Mouse (Mus musculus) MEL (cell line): ENCODE data around the gene Ska3. TPM values are rescaled to one million over a fixed set of nuclear protein-coding genes. Genes with fewer than 3 reads are reported as not detected.

ENCODE experiments used
- DNase-seq: peaks from one replicate; pipeline ENCODE4 v3.0.0; 2011; ENCODE audit warnings: low read depth, low spot score
- H3K27ac ChIP-seq: 2 replicates; pipeline ENCODE4 v1.5.1; 2012; ENCODE audit warnings: low read depth, mild to moderate bottlenecking, control low read depth, low read length, moderate library complexity; ENCODE audit not compliant: control insufficient read depth
- H3K27me3 ChIP-seq, 2 experiments: fragments of 150-350 bp in 1 of 2; sonication (generic) in 1 of 2; 2 replicates each; pipeline ENCODE4 v1.6.1; 2012; ENCODE audit warnings: low read length in 2 of 2, mild to moderate bottlenecking in 2 of 2, improper control_type of control experiment in 1 of 2, moderate library complexity in 1 of 2; ENCODE audit not compliant: insufficient read depth in 2 of 2, control insufficient read depth in 1 of 2
- H3K36me3 ChIP-seq, 2 experiments: 2 replicates each; pipeline ENCODE4 v1.6.1; 2012 to 2014; ENCODE audit warnings: low read length in 2 of 2, improper control_type of control experiment in 1 of 2, inconsistent platforms in 1 of 2, mild to moderate bottlenecking in 1 of 2; ENCODE audit not compliant: insufficient read depth in 2 of 2, control insufficient read depth in 1 of 2
- H3K4me1 ChIP-seq, 2 experiments: fragments of 150-350 bp in 1 of 2; sonication (generic) in 1 of 2; 2 replicates each; pipeline ENCODE4 v1.6.1; 2012; ENCODE audit warnings: low read length in 2 of 2, improper control_type of control experiment in 1 of 2, mild to moderate bottlenecking in 1 of 2; ENCODE audit not compliant: insufficient read depth in 2 of 2, control insufficient read depth in 1 of 2
- H3K4me3 ChIP-seq, 2 experiments: fragments of 150-350 bp in 1 of 2; sonication (generic) in 1 of 2; 2 replicates each; pipeline ENCODE4 v1.5.1; 2012; ENCODE audit warnings: low read depth in 2 of 2, low read length in 2 of 2, mild to moderate bottlenecking in 2 of 2, moderate library complexity in 2 of 2, control low read depth in 1 of 2, improper control_type of control experiment in 1 of 2; ENCODE audit not compliant: control insufficient read depth in 1 of 2, insufficient read depth in 1 of 2
- H3K79me2 ChIP-seq: 2 replicates; pipeline ENCODE4 v1.6.1; 2012; ENCODE audit warnings: mild to moderate bottlenecking, low read length, moderate library complexity; ENCODE audit not compliant: control insufficient read depth, poor library complexity, insufficient read depth
- H3K9ac ChIP-seq: 2 replicates; pipeline ENCODE4 v1.6.1; 2012; ENCODE audit warnings: low read depth, mild to moderate bottlenecking, control low read depth, low read length, moderate library complexity; ENCODE audit not compliant: control insufficient read depth, poor library complexity, severe bottlenecking
- H3K9me3 ChIP-seq: fragments of 150-350 bp; sonication (generic); replicated peaks from 2 replicates; pipeline ENCODE4 v1.6.1; 2012; ENCODE audit warnings: mild to moderate bottlenecking, low read length, improper control_type of control experiment, moderate library complexity; ENCODE audit not compliant: insufficient read depth
- BHLHE40 ChIP-seq: IDR thresholded peaks from 2 replicates; pipeline ENCODE4 v1.6.1; 2012; ENCODE audit warnings: low read depth, mild to moderate bottlenecking, inconsistent platforms, low read length, improper control_type of control experiment, borderline replicate concordance
- CHD1 ChIP-seq: IDR thresholded peaks from 2 replicates; pipeline ENCODE4 v1.6.1; 2012; ENCODE audit warnings: low read depth, mild to moderate bottlenecking, inconsistent platforms, low read length, improper control_type of control experiment
- CHD2 ChIP-seq: IDR thresholded peaks from 2 replicates; pipeline ENCODE4 v1.6.1; 2011; ENCODE audit warnings: low read length, improper control_type of control experiment
- CTCF ChIP-seq, 3 experiments: IDR thresholded peaks in 2 of 3; conservative IDR thresholded peaks in 1 of 3; 2 replicates each; pipeline ENCODE4 v1.5.1; 2011 to 2012; ENCODE audit warnings: low read length in 3 of 3, low read depth in 2 of 3, mild to moderate bottlenecking in 2 of 3, improper control_type of control experiment in 1 of 3, inconsistent platforms in 1 of 3, mixed read lengths in 1 of 3, moderate library complexity in 1 of 3; ENCODE audit not compliant: control insufficient read depth in 1 of 3, insufficient read depth in 1 of 3, poor library complexity in 1 of 3, severe bottlenecking in 1 of 3
- E2F4 ChIP-seq: IDR thresholded peaks from 2 replicates; pipeline ENCODE4 v1.6.1; 2011; ENCODE audit warnings: low read depth, low read length, improper control_type of control experiment, borderline replicate concordance
- ELF1 ChIP-seq: IDR thresholded peaks from 2 replicates; pipeline ENCODE4 v1.6.1; 2014; ENCODE audit warnings: low read depth, mild to moderate bottlenecking, inconsistent platforms, low read length, improper control_type of control experiment, moderate library complexity
- EP300 ChIP-seq, 2 experiments: IDR thresholded peaks; 2 replicates each; pipeline ENCODE4 v1.6.1; 2011; ENCODE audit warnings: improper control_type of control experiment in 2 of 2, low read length in 2 of 2, low read depth in 1 of 2, mild to moderate bottlenecking in 1 of 2
- ETS1 ChIP-seq: IDR thresholded peaks from 2 replicates; pipeline ENCODE4 v1.6.1; 2012; ENCODE audit warnings: low read depth, mild to moderate bottlenecking, inconsistent platforms, low read length, improper control_type of control experiment, moderate library complexity
- GABPA ChIP-seq: IDR thresholded peaks from 2 replicates; pipeline ENCODE4 v1.6.1; 2012; ENCODE audit warnings: low read depth, mild to moderate bottlenecking, inconsistent platforms, low read length, improper control_type of control experiment, moderate library complexity
- GATA1 ChIP-seq: IDR thresholded peaks from 2 replicates; pipeline ENCODE4 v1.6.1; 2011; ENCODE audit warnings: low read depth, low read length, improper control_type of control experiment
- HCFC1 ChIP-seq: IDR thresholded peaks from 2 replicates; pipeline ENCODE4 v1.6.1; 2012; ENCODE audit warnings: low read depth, mild to moderate bottlenecking, inconsistent platforms, low read length, improper control_type of control experiment, moderate library complexity
- JUND ChIP-seq: IDR thresholded peaks from 2 replicates; pipeline ENCODE4 v1.6.1; 2011; ENCODE audit warnings: low read depth, mild to moderate bottlenecking, improper control_type of control experiment, low read length
- KAT2A ChIP-seq: conservative IDR thresholded peaks from 2 replicates; pipeline ENCODE4 v1.6.1; 2012; ENCODE audit warnings: low read depth, low read length, improper control_type of control experiment, inconsistent platforms
- MAFK ChIP-seq: IDR thresholded peaks from 2 replicates; pipeline ENCODE4 v1.6.1; 2011; ENCODE audit warnings: low read depth, mild to moderate bottlenecking, low read length, improper control_type of control experiment, borderline replicate concordance
- MAX ChIP-seq: IDR thresholded peaks from 2 replicates; pipeline ENCODE4 v1.6.1; 2011; ENCODE audit warnings: low read length, improper control_type of control experiment
- MAZ ChIP-seq: IDR thresholded peaks from 2 replicates; pipeline ENCODE4 v1.6.1; 2012; ENCODE audit warnings: low read depth, mild to moderate bottlenecking, inconsistent platforms, low read length, improper control_type of control experiment
- MEF2A ChIP-seq: IDR thresholded peaks from 2 replicates; pipeline ENCODE4 v1.6.1; 2014; ENCODE audit warnings: low read depth, mild to moderate bottlenecking, inconsistent platforms, low read length, improper control_type of control experiment; ENCODE audit not compliant: poor library complexity, insufficient replicate concordance, severe bottlenecking; ENCODE audit errors: extremely low read depth
- MXI1 ChIP-seq: IDR thresholded peaks from 2 replicates; pipeline ENCODE4 v1.6.1; 2011; ENCODE audit warnings: mild to moderate bottlenecking, low read depth, low read length, improper control_type of control experiment
- MYB ChIP-seq: IDR thresholded peaks from 2 replicates; pipeline ENCODE4 v1.6.1; 2011; ENCODE audit warnings: mild to moderate bottlenecking, low read depth, low read length, improper control_type of control experiment
- MYC ChIP-seq: IDR thresholded peaks from 2 replicates; pipeline ENCODE4 v1.6.1; 2011; ENCODE audit warnings: low read depth, mild to moderate bottlenecking, low read length, improper control_type of control experiment, moderate library complexity
- NELFE ChIP-seq: IDR thresholded peaks from 2 replicates; pipeline ENCODE4 v1.6.1; 2011; ENCODE audit warnings: low read depth, low read length, improper control_type of control experiment
- NRF1 ChIP-seq: IDR thresholded peaks from 2 replicates; pipeline ENCODE4 v1.6.1; 2014; ENCODE audit warnings: low read depth, mild to moderate bottlenecking, inconsistent platforms, low read length, improper control_type of control experiment, moderate library complexity; ENCODE audit not compliant: poor library complexity, insufficient read depth, severe bottlenecking
- POLR2A ChIP-seq, 2 experiments: IDR thresholded peaks; 2 replicates each; pipeline ENCODE4 v1.6.1; 2011 to 2012; ENCODE audit warnings: low read length in 2 of 2, mild to moderate bottlenecking in 2 of 2, control low read depth in 1 of 2, improper control_type of control experiment in 1 of 2, low read depth in 1 of 2, moderate library complexity in 1 of 2; ENCODE audit not compliant: control insufficient read depth in 1 of 2, insufficient read depth in 1 of 2, poor library complexity in 1 of 2
- POLR2AphosphoS2 ChIP-seq: IDR thresholded peaks from 2 replicates; pipeline ENCODE4 v1.6.1; 2011; ENCODE audit warnings: low read length, improper control_type of control experiment
- POLR2AphosphoS5 ChIP-seq: IDR thresholded peaks from 2 replicates; pipeline ENCODE4 v1.6.1; 2012; ENCODE audit warnings: low read depth, borderline replicate concordance, mild to moderate bottlenecking, inconsistent platforms, low read length, moderate library complexity, mixed read lengths
- RAD21 ChIP-seq: IDR thresholded peaks from 2 replicates; pipeline ENCODE4 v1.6.1; 2011; ENCODE audit warnings: mild to moderate bottlenecking, low read depth, low read length, improper control_type of control experiment
- SIN3A ChIP-seq: IDR thresholded peaks from 2 replicates; pipeline ENCODE4 v1.6.1; 2012; ENCODE audit warnings: low read length, improper control_type of control experiment, inconsistent platforms
- SMC3 ChIP-seq: IDR thresholded peaks from 2 replicates; pipeline ENCODE4 v1.6.1; 2011; ENCODE audit warnings: low read depth, low read length, improper control_type of control experiment
- TAL1 ChIP-seq: IDR thresholded peaks from 2 replicates; pipeline ENCODE4 v1.6.1; 2012; ENCODE audit warnings: mild to moderate bottlenecking, inconsistent platforms, low read length, moderate library complexity, mixed read lengths
- TBP ChIP-seq: IDR thresholded peaks from 2 replicates; pipeline ENCODE4 v1.8.0; 2011; ENCODE audit warnings: low read depth, low read length, improper control_type of control experiment
- UBTF ChIP-seq: IDR thresholded peaks from 2 replicates; pipeline ENCODE4 v1.6.1; 2012; ENCODE audit warnings: low read depth, mild to moderate bottlenecking, inconsistent platforms, low read length, improper control_type of control experiment, moderate library complexity, borderline replicate concordance; ENCODE audit not compliant: insufficient read depth
- USF1 ChIP-seq: IDR thresholded peaks from 2 replicates; pipeline ENCODE4 v1.6.1; 2014; ENCODE audit warnings: low read depth, mild to moderate bottlenecking, inconsistent platforms, low read length, improper control_type of control experiment, moderate library complexity
- USF2 ChIP-seq, 2 experiments: IDR thresholded peaks; 2 replicates each; pipeline ENCODE4 v1.6.1; 2011 to 2012; ENCODE audit warnings: improper control_type of control experiment in 2 of 2, low read length in 2 of 2, borderline replicate concordance in 1 of 2, inconsistent platforms in 1 of 2, low read depth in 1 of 2, mild to moderate bottlenecking in 1 of 2; ENCODE audit not compliant: insufficient read depth in 1 of 2
- ZC3H11A ChIP-seq: IDR thresholded peaks from 2 replicates; pipeline ENCODE4 v1.6.1; 2012; ENCODE audit warnings: low read depth, mild to moderate bottlenecking, inconsistent platforms, low read length, improper control_type of control experiment
- ZKSCAN1 ChIP-seq: IDR thresholded peaks from 2 replicates; pipeline ENCODE4 v1.6.1; 2012; ENCODE audit warnings: low read depth, mild to moderate bottlenecking, inconsistent platforms, low read length, improper control_type of control experiment, moderate library complexity
- ZMIZ1 ChIP-seq: IDR thresholded peaks from 2 replicates; pipeline ENCODE4 v1.6.1; 2012; ENCODE audit warnings: low read depth, mild to moderate bottlenecking, inconsistent platforms, low read length, improper control_type of control experiment, moderate library complexity
- ZNF384 ChIP-seq: IDR thresholded peaks from 2 replicates; pipeline ENCODE4 v1.6.1; 2012; ENCODE audit warnings: low read depth, mild to moderate bottlenecking, inconsistent platforms, low read length, improper control_type of control experiment
- polyA plus RNA-seq, 2 experiments: library from polyadenylated mRNA; stranded (reverse) in 1 of 2; unstranded in 1 of 2; fragments of >175 nt in 1 of 2; fragments of >200 nt in 1 of 2; gene quantifications; 2 replicates each; pipeline versions ENCODE4 v1.2.1 to v1.2.4; 2012; ENCODE audit warnings: low replicate concordance in 2 of 2, low read depth in 1 of 2; ENCODE audit not compliant: insufficient read length in 2 of 2, insufficient read depth in 1 of 2, missing spikeins in 1 of 2
- total RNA-seq: library from RNA; depleted of rRNA; stranded (reverse); fragments of 300-350 nt; gene quantifications from 2 replicates; pipeline ENCODE4 v1.2.3, GENCODE M21; 2012

Gene Ska3
- total and polyA plus RNA-seq, 3 experiments, result 20.2 to 29.7 TPM; not detected in 1

DNA sequence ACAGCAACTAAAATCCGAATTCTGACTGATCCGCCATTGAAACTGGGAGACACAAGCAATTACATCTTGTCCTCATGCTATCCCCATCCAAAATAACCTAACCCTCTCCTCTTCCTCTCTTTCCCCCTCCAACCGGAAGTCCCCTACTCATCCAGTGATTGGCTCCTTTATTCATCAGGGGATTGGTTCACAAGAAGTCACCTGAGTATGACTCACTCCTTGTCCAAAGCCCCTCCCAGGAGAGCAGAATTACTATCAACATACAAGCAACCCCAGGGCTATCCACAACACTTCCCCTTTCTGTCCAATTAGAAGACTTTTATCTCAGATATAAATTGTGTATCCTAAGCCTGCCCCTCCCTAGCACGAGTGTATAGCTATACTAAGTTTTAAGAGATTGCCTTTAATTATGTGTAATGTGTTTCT, 36.0 kb upstream of the Ska3 start:
- peaks cover 3 to 12% of the 10 kb centered on the region in 2 experiments for H3K4me1 ChIP-seq
- H3K9ac ChIP-seq, result peak overlapping the region; percentile 35
- no peak for TF ChIP-seq NRF1
- no peak for TF ChIP-seq E2F4
- peak; percentile 83 for TF ChIP-seq USF1
- 0 out of 2 replicates have a peak, but pooled peaks have one; percentile 28 for TF ChIP-seq ZMIZ1
- TF ChIP-seq MAFK, result no peak
- peak; percentile 54; the same call in 1 of the 2 replicates for TF ChIP-seq HCFC1
- peak; percentile 22; the same call in 1 of the 2 replicates for TF ChIP-seq TAL1
- TF ChIP-seq MXI1, result no peak; the same call in 1 of the 2 replicates
- TF ChIP-seq EP300 (IDR thresholded peaks at IDR 0.05; ENCODE audit: low read depth in 1 of 2, low read length in 2 of 2), result peak in 1 of 2 experiments; percentile 64; a peak in 2 of 4 replicates
- no peak for TF ChIP-seq CHD1
- peak; percentile 73; the same call in 1 of the 2 replicates for TF ChIP-seq TBP
- peak; percentile 68; the same call in 1 of the 2 replicates for TF ChIP-seq MYC
- TF ChIP-seq ZC3H11A, result no peak
- TF ChIP-seq SIN3A, result peak; percentile 72
- TF ChIP-seq SMC3, result no peak
- TF ChIP-seq CTCF (IDR thresholded peaks at IDR 0.05 in 2 of 3, conservative IDR thresholded peaks at IDR 0.05 in 1 of 3; ENCODE audit: control insufficient read depth in 1 of 3, insufficient read depth in 1 of 3, low read depth in 2 of 3, low read length in 3 of 3, poor library complexity in 1 of 3, severe bottlenecking in 1 of 3), result no peak
- no peak for TF ChIP-seq UBTF
- TF ChIP-seq POLR2AphosphoS2, result peak; percentile 76; the same call in 1 of the 2 replicates
- TF ChIP-seq MEF2A, result no peak
- peak; percentile 54; the same call in 1 of the 2 replicates for TF ChIP-seq ETS1
- no peak for TF ChIP-seq MAZ
- peak in 1 of 2 experiments; percentile 81; a peak in 2 of 4 replicates for TF ChIP-seq POLR2A (IDR thresholded peaks at IDR 0.05; ENCODE audit: control insufficient read depth in 1 of 2, insufficient read depth in 1 of 2, low read depth in 1 of 2, low read length in 2 of 2, poor library complexity in 1 of 2)
- peak; percentile 92 for TF ChIP-seq JUND
- no peak; a peak in 1 of 4 replicates for TF ChIP-seq USF2 (IDR thresholded peaks at IDR 0.05; ENCODE audit: borderline replicate concordance in 1 of 2, insufficient read depth in 1 of 2, low read depth in 1 of 2, low read length in 2 of 2)
- no peak for TF ChIP-seq GABPA
- TF ChIP-seq MYB, result no peak
- TF ChIP-seq CHD2, result no peak
- no peak for TF ChIP-seq POLR2AphosphoS5
- no peak for TF ChIP-seq ZKSCAN1
- no peak for TF ChIP-seq ZNF384
- TF ChIP-seq BHLHE40, result peak; percentile 83
- no peak for TF ChIP-seq KAT2A
- TF ChIP-seq GATA1, result peak; percentile 63
- TF ChIP-seq NELFE, result peak; percentile 82
- TF ChIP-seq ELF1, result peak; percentile 70
- no peak for TF ChIP-seq RAD21
- TF ChIP-seq MAX, result no peak

More for the DNA sequence above, 36.0 kb upstream of the Ska3 start:
- H3K79me2 ChIP-seq, result no peaks in the 10 kb centered on the region
- no peaks in the 10 kb centered on the region for H3K9me3 ChIP-seq
- H3K27me3 ChIP-seq, result no peaks in the 10 kb centered on the region
- H3K27ac ChIP-seq, result peak overlapping the region; percentile 77
- H3K4me3 ChIP-seq, result peak overlapping the region; percentile 13 to 29; a peak in 3 of 4 replicates
- H3K36me3 ChIP-seq, result peaks cover 0 to 12% of the 10 kb centered on the region in 2 experiments; a peak in 2 of 4 replicates
- DNase-seq, result peak; percentile 93
